Mouse (Mus musculus) ES-E14 (cell line): ENCODE measurements at regions not wholly inside any gene's neighbourhood (a gene's known extent, or its start where the extent isn't known, plus 50 kb on each side); places are given as distances from the start of the nearest gene placed in this dataset.
A peak's percentile ranks its signal among the peaks of the same experiment; 100 is the strongest.
"Not testable (repeated sequence)": the region's sequence is repeated elsewhere in the genome, so short reads cannot be mapped to it uniquely, and the experiment has no call there.

ENCODE experiments used
- DNase-seq: peaks from one replicate; pipeline ENCODE4 v3.0.0-alpha.2; 2013; ENCODE audit warnings: low read depth, low spot score
- H3K27ac ChIP-seq: 2 replicates; pipeline ENCODE4 v1.5.1; 2012; ENCODE audit warnings: low read depth, mild to moderate bottlenecking, low read length, moderate library complexity, mixed read lengths; ENCODE audit not compliant: poor library complexity, insufficient read depth, severe bottlenecking
- H3K36me3 ChIP-seq: 2 replicates; pipeline ENCODE4 v1.6.1; 2012; ENCODE audit warnings: mild to moderate bottlenecking, low read length, moderate library complexity, mixed read lengths; ENCODE audit not compliant: control insufficient read depth, poor library complexity, insufficient read depth, severe bottlenecking
- H3K4me1 ChIP-seq, 2 experiments: fragments of 150-350 bp in 1 of 2; sonication (generic) in 1 of 2; 2 replicates each; pipeline ENCODE4 v1.6.1; 2012; ENCODE audit warnings: low read length in 2 of 2, mild to moderate bottlenecking in 1 of 2, mixed read lengths in 1 of 2; ENCODE audit not compliant: control insufficient read depth in 2 of 2, insufficient read depth in 2 of 2, poor library complexity in 1 of 2
- H3K4me3 ChIP-seq, 2 experiments: fragments of 150-350 bp in 1 of 2; sonication (generic) in 1 of 2; 2 replicates each; pipeline ENCODE4 v1.5.1; 2012; ENCODE audit warnings: low read length in 2 of 2, low read depth in 1 of 2, mild to moderate bottlenecking in 1 of 2, mixed read lengths in 1 of 2; ENCODE audit not compliant: insufficient read depth in 1 of 2, poor library complexity in 1 of 2, severe bottlenecking in 1 of 2
- H3K9ac ChIP-seq: 2 replicates; pipeline ENCODE4 v1.6.1; 2012; ENCODE audit warnings: low read depth, mild to moderate bottlenecking, low read length, mixed read lengths; ENCODE audit not compliant: poor library complexity, insufficient read depth, severe bottlenecking
- H3K9me3 ChIP-seq: fragments of 150-350 bp; sonication (generic); 2 replicates; pipeline ENCODE4 v1.6.1; 2012; ENCODE audit warnings: low read depth, mild to moderate bottlenecking, low read length; ENCODE audit not compliant: control insufficient read depth, insufficient read depth
- CHD2 ChIP-seq: IDR thresholded peaks from 2 replicates; pipeline ENCODE4 v1.6.1; 2014; ENCODE audit warnings: mild to moderate bottlenecking, low read depth, low read length, inconsistent platforms
- HCFC1 ChIP-seq: IDR thresholded peaks from 2 replicates; pipeline ENCODE4 v1.6.1; 2012; ENCODE audit warnings: low read length, inconsistent platforms, borderline replicate concordance; ENCODE audit not compliant: insufficient read depth
- MAFK ChIP-seq: IDR thresholded peaks from 2 replicates; pipeline ENCODE4 v1.6.1; 2014; ENCODE audit warnings: mild to moderate bottlenecking, low read depth, low read length, inconsistent platforms; ENCODE audit not compliant: insufficient read depth
- ZC3H11A ChIP-seq: IDR thresholded peaks from 2 replicates; pipeline ENCODE4 v1.6.1; 2012; ENCODE audit warnings: low read depth, mild to moderate bottlenecking, inconsistent platforms, low read length, borderline replicate concordance
- ZNF384 ChIP-seq: IDR thresholded peaks from 2 replicates; pipeline ENCODE4 v1.6.1; 2012; ENCODE audit warnings: low read depth, low read length, inconsistent platforms
- in situ Hi-C, 2 experiments: fragments of 600-800 bp; cut with MboI; formaldehyde crosslinking; loops; one replicate each; pipeline ENCODE4 v1.15.1; 2025; ENCODE audit warnings: low sequenced_read_pairs in 2 of 2, inconsistent platforms in 1 of 2; ENCODE audit not compliant: unreplicated experiment in 2 of 2

DNA sequence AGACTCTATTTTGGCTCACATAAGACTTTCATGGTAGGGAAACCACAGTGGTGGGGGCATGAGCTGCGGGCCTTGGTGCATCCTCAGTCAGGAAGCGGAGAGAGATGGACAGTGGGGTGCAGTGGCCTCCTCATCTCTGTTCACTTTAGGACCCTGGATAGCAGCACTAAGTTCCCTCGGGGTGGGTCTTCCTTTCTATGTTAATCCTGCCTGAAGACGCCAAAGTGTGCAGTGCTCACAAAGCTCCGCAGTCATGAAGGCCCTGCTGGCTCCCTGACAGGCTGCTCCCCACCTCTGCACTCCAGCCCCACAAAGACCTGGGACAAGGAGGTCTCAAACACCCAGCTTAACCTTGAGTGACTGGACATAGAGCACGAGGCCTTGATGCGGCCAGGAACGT is 56.8 kb downstream of the Sox1 start:
- H3K27ac ChIP-seq = no peak overlapping the region
- H3K4me1 ChIP-seq = peaks cover 2 to 11% of the 10 kb centered on the region in 2 experiments; a peak in 3 of 4 replicates
- no peak for TF ChIP-seq HCFC1
- TF ChIP-seq CHD2 = no peak
- no peak for TF ChIP-seq ZNF384
- TF ChIP-seq MAFK = no peak
- TF ChIP-seq ZC3H11A = no peak
- DNase-seq = no peak
- H3K36me3 ChIP-seq = no peaks in the 10 kb centered on the region
- H3K9me3 ChIP-seq = no peaks in the 10 kb centered on the region
- in situ Hi-C loops = no loop called here
- H3K4me3 ChIP-seq = 0 out of 4 replicates have a peak overlapping the region, but pooled peaks of 1 of the 2 experiments have one; percentile 3
- no peak overlapping the region for H3K9ac ChIP-seq

DNA sequence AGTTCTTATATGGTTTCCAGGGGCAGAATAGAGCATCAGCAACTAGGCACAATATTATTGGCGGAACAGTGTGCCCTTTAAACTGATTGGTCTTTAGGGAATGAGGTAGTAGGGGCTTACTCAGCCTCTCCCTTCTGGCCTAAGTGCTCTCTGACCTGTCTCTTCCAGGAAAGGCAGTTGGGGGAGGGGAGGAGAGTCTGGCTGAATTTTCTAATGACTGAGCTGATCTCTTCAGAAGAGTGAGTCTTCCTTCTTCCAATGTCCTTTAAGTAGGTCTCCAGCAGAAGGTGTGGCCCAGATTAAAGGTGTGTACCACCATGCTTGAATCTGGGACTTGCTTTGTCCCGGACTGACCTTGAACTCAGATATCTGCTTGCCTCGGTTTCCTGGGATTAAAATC is 60.3 kb downstream of the Sox1 start:
- H3K9me3 ChIP-seq, H3K9ac ChIP-seq, H3K36me3 ChIP-seq, H3K4me3 ChIP-seq, DNase-seq, in situ Hi-C loops: not testable (repeated sequence)
- Histone ChIP-seq H3K27ac (peak overlapping the region; percentile 45; the same call in 1 of the 2 replicates), H3K4me1 (peaks cover 2 to 17% of the 10 kb centered on the region in 2 experiments; a peak in 3 of 4 replicates)

DNA sequence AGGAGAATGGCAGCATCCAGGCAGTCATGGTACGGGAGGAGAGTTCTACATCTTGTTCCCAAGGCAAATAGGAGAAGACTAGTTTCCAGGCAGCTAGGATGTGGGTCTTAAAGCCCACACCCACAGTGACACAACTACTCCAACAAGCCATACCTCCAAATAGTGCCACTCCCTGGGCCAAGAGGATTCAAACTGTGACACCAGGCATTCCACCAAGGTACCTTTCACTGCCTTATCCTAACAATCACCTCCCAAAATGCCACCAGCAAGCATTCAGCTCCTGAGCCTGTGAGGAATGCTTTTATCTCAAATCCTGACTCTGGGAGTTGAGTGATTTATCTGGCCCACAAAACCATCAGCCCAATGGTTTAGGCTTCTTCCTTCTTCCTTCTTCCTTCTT is 61.2 kb downstream of the Sox1 start:
- Histone ChIP-seq H3K9me3 (no peaks in the 10 kb centered on the region), H3K9ac (no peak overlapping the region), H3K4me1 (peaks cover 2 to 17% of the 10 kb centered on the region in 2 experiments; a peak in 3 of 4 replicates), H3K36me3 (no peaks in the 10 kb centered on the region), H3K27ac (no peak overlapping the region), H3K4me3 (no peak overlapping the region)
- DNase-seq = no peak
- no peak for TF ChIP-seq ZC3H11A
- no peak for TF ChIP-seq CHD2
- no peak for TF ChIP-seq ZNF384
- TF ChIP-seq MAFK = no peak
- in situ Hi-C loops = no loop called here

- in situ Hi-C loops = no loop called here
- Histone ChIP-seq H3K4me3 (no peak overlapping the region), H3K4me1 (peaks cover 2 to 16% of the 10 kb centered on the region in 2 experiments; a peak in 3 of 4 replicates), H3K27ac (peak overlapping the region; percentile 33; the same call in 1 of the 2 replicates), H3K9ac (no peak overlapping the region), H3K36me3 (no peaks in the 10 kb centered on the region), H3K9me3 (no peaks in the 10 kb centered on the region)
- no peak for TF ChIP-seq ZNF384
- no peak for TF ChIP-seq ZC3H11A
- no peak for TF ChIP-seq CHD2
- TF ChIP-seq HCFC1 = no peak
- no peak for TF ChIP-seq MAFK
- no peak for DNase-seq
Observed at GRCm38 (mm10) chr8:12457015-12457414, 61.9 kb downstream of the Sox1 start.

DNA sequence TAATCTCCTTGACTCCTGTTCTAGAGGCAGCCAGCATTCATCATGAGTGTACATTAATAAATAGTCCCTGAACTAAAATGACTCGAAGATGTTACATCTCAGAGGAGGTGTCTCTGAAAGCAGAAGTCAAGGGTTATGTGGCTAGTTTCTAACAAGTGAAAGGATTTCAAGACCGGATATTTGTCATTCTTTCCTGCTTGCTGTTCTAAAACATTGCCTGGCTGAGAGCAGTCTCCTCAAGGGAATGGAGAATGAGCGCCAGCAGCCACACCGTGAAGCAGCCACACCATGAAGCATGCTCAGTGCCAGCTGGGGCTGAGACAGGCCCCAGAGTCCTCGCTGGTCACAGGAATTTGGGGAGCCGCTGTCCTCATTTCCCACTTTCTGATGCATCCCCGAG is 71.8 kb downstream of the Sox1 start:
- no peak overlapping the region for H3K9ac ChIP-seq
- no peak overlapping the region for H3K27ac ChIP-seq
- no peak for DNase-seq
- TF ChIP-seq ZC3H11A (no peak), HCFC1 (no peak), MAFK (no peak), CHD2 (no peak), ZNF384 (no peak)
- no peaks in the 10 kb centered on the region for H3K9me3 ChIP-seq
- no peak overlapping the region for H3K4me3 ChIP-seq
- in situ Hi-C loops = no loop called here
- no peaks in the 10 kb centered on the region for H3K36me3 ChIP-seq
- H3K4me1 ChIP-seq = peaks cover 0 to 9% of the 10 kb centered on the region in 2 experiments; a peak in 1 of 4 replicates
